Mouse (Mus musculus) lung, postnatal 25 days (tissue): Measurements from ENCODE around the gene Cpne4.

ENCODE experiments used
- DNase-seq: peaks from one replicate; pipeline ENCODE4 v3.0.0; 2022; ENCODE audit warnings: low spot score

The Cpne4 gene

GRCm38 (mm10) chr9:104874157-104874556, 327.1 kb downstream of the Cpne4 start:
- DNase-seq = peak; percentile 3

- no peak for DNase-seq
These were observed 329.9 kb downstream of the Cpne4 start for GRCm38 (mm10) chr9:104877014-104877413.

- peak; percentile 1 for DNase-seq
These were observed 331.5 kb downstream of the Cpne4 start for GRCm38 (mm10) chr9:104878558-104878957.

GRCm38 (mm10) chr9:104890517-104890916, 343.4 kb downstream of the Cpne4 start:
- DNase-seq = no peak

GRCm38 (mm10) chr9:104895360-104895759, 348.3 kb downstream of the Cpne4 start:
- no peak for DNase-seq

GRCm38 (mm10) chr9:104901118-104901517, 354.0 kb downstream of the Cpne4 start:
- DNase-seq = no peak

- no peak for DNase-seq
These were observed 354.7 kb downstream of the Cpne4 start for GRCm38 (mm10) chr9:104901827-104902226.

GRCm38 (mm10) chr9:104912686-104913085, 365.6 kb downstream of the Cpne4 start:
- DNase-seq = no peak

GRCm38 (mm10) chr9:104913327-104913726, 366.2 kb downstream of the Cpne4 start:
- no peak for DNase-seq

- no peak for DNase-seq
These were observed 374.1 kb downstream of the Cpne4 start for GRCm38 (mm10) chr9:104921197-104921596.

GRCm38 (mm10) chr9:104922051-104922450, 375.0 kb downstream of the Cpne4 start:
- DNase-seq = no peak

- DNase-seq = no peak
These were observed 381.7 kb downstream of the Cpne4 start for GRCm38 (mm10) chr9:104928806-104929205.

- DNase-seq = no peak
These were observed 393.3 kb downstream of the Cpne4 start for GRCm38 (mm10) chr9:104940389-104940788.

- DNase-seq = no peak
These were observed 403.5 kb downstream of the Cpne4 start for GRCm38 (mm10) chr9:104950551-104950950.

GRCm38 (mm10) chr9:104952176-104952575, 405.1 kb downstream of the Cpne4 start:
- no peak for DNase-seq

GRCm38 (mm10) chr9:104972828-104973227, 425.7 kb downstream of the Cpne4 start:
- DNase-seq = no peak

GRCm38 (mm10) chr9:104981934-104982548, 435.0 kb downstream of the Cpne4 start:
- DNase-seq = no peak

- no peak for DNase-seq
These were observed 451.1 kb downstream of the Cpne4 start for GRCm38 (mm10) chr9:104998225-104998624.

GRCm38 (mm10) chr9:105010721-105011120, 463.6 kb downstream of the Cpne4 start:
- no peak for DNase-seq

GRCm38 (mm10) chr9:105018186-105018585, 471.1 kb downstream of the Cpne4 start:
- no peak for DNase-seq

GRCm38 (mm10) chr9:105028311-105028710, 481.2 kb downstream of the Cpne4 start:
- no peak for DNase-seq

- DNase-seq = no peak
These were observed 485.5 kb downstream of the Cpne4 start for GRCm38 (mm10) chr9:105032572-105032971.

GRCm38 (mm10) chr9:105033641-105034040, 486.6 kb downstream of the Cpne4 start:
- no peak for DNase-seq

- no peak for DNase-seq
These were observed 490.8 kb downstream of the Cpne4 start for GRCm38 (mm10) chr9:105037847-105038246.
